In the genomic region with DNA sequence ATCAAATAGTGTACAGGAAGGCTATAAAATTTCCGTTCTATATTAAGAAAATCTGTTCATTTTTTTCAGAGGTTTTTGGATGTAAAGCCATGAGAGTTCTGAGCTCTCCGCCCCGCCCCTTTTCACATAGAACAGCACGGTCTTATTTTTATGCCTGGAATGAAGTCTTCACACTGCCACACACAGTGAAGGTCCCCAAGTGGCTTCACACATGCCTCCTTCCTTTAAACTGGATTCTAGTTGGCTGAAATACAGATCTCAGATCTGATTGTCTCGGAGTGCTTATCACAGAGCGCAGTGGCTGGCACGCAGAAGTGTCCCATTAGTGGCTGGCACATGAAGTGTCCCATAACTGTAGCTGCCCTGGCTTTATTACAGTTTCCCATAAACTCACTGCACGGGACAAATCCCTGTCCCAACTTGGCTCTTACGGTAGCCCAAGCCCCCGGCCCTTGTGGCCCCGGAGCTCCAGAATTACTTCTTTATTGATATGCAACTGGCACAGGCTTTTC, we compare ENCODE assay signal across 12 mouse cellular contexts.
DNase-seq lines count a peak whose midpoint lies in the region; ATAC-seq lines count a peak whose summit lies in the region.
"Had no signal": no experiment of that assay in that cellular context is flagged by ENCODE, and none has a peak within 500 bp of the region (broad histone marks: within the 10 kb centered on the region; RNA-seq: fewer than 3 reads in every experiment).

No protein-coding gene starts in this region.

- no peak for ATAC-seq in lung, embryonic 15.5 days (ENCODE audit: borderline replicate concordance, extremely low read depth, low FRiP score, low TSS enrichment)
- ATAC-seq in hindbrain, embryonic 13.5 days (ENCODE audit: low FRiP score) = peak; percentile 34; the same call in 1 of the 2 replicates
- ATAC-seq in neural tube, embryonic 14.5 days (ENCODE audit: low read depth) = peak; percentile 52; the same call in 1 of the 2 replicates

- WGBS in lung, embryonic 15.5 days = 41% methylated on average over 11 of the region's 11 CpGs
- 28% methylated on average over 11 of the region's 11 CpGs for WGBS in hindbrain, embryonic 13.5 days
- 23% methylated on average over 11 of the region's 11 CpGs for WGBS in neural tube, embryonic 14.5 days

- intact Hi-C loops in heart, postnatal 36 days (cut with DNase I) = loop anchor here (2.0 to 10.0 kb wide), 3 partner anchors 34 to 831 kb away; no protein-coding TSS in a partner anchor

- H3K27me3 ChIP-seq in lung, embryonic 15.5 days = no peaks in the 10 kb centered on the region
- no peaks in the 10 kb centered on the region for H3K27me3 ChIP-seq in hindbrain, embryonic 13.5 days
- no peaks in the 10 kb centered on the region for H3K27me3 ChIP-seq in neural tube, embryonic 14.5 days (ENCODE audit: control insufficient read depth, insufficient read depth, low read length)
- H3K27me3 ChIP-seq: megakaryocyte, embryonic 14.5 days had no signal

- peaks cover 26% of the 10 kb centered on the region for H3K4me1 ChIP-seq in lung, embryonic 15.5 days
- H3K4me1 ChIP-seq in hindbrain, embryonic 13.5 days (replicated peaks) = peaks cover 16% of the 10 kb centered on the region
- no peaks in the 10 kb centered on the region for H3K4me1 ChIP-seq in neural tube, embryonic 14.5 days (ENCODE audit: control insufficient read depth, insufficient read depth, low read length)
- H3K4me1 ChIP-seq: megakaryocyte, embryonic 14.5 days had no signal

- DNase-seq in heart, adult 11 months = peak; percentile 87
- DNase-seq in heart, postnatal 36 days = no peak
- no peak for DNase-seq in lung, postnatal 10 days
- DNase-seq in ovary, postnatal 10 days (ENCODE audit: low spot score) = no peak
- DNase-seq in spleen, postnatal 14 days (ENCODE audit: low spot score in 2 of 2) = no peak
- DNase-seq: embryo, embryonic 11 days; spleen, adult 18-20 months; thymus, postnatal 36 days had no signal

- peak overlapping the region; percentile 38; the same call in 1 of the 2 replicates for H3K4me2 ChIP-seq in lung, embryonic 15.5 days
- H3K4me2 ChIP-seq in hindbrain, embryonic 13.5 days = peak overlapping the region; percentile 52
- no peak overlapping the region; the same call in 1 of the 2 replicates for H3K4me2 ChIP-seq in neural tube, embryonic 14.5 days (ENCODE audit: low read depth, low read length)

- H3K36me3 ChIP-seq in lung, embryonic 15.5 days = no peaks in the 10 kb centered on the region
- H3K36me3 ChIP-seq in hindbrain, embryonic 13.5 days = no peaks in the 10 kb centered on the region
- no peaks in the 10 kb centered on the region for H3K36me3 ChIP-seq in neural tube, embryonic 14.5 days (ENCODE audit: control insufficient read depth, insufficient read depth, low read length)

- H3K9ac ChIP-seq in lung, embryonic 15.5 days = no peak overlapping the region
- H3K9ac ChIP-seq in hindbrain, embryonic 13.5 days = no peak overlapping the region
- no peak overlapping the region for H3K9ac ChIP-seq in neural tube, embryonic 14.5 days (replicated peaks; ENCODE audit: low read depth, low read length)

- no peaks in the 10 kb centered on the region for H3K9me3 ChIP-seq in lung, embryonic 15.5 days
- H3K9me3 ChIP-seq in hindbrain, embryonic 13.5 days = no peaks in the 10 kb centered on the region
- no peaks in the 10 kb centered on the region for H3K9me3 ChIP-seq in neural tube, embryonic 14.5 days (ENCODE audit: control insufficient read depth, low read length)
- H3K9me3 ChIP-seq: megakaryocyte, embryonic 14.5 days had no signal

- H3K27ac ChIP-seq in lung, embryonic 15.5 days = no peak overlapping the region
- no peak overlapping the region for H3K27ac ChIP-seq in hindbrain, embryonic 13.5 days
- no peak overlapping the region for H3K27ac ChIP-seq in neural tube, embryonic 14.5 days (ENCODE audit: low read depth, low read length)

- no peak overlapping the region for H3K4me3 ChIP-seq in lung, embryonic 15.5 days
- no peak overlapping the region for H3K4me3 ChIP-seq in hindbrain, embryonic 13.5 days
- H3K4me3 ChIP-seq in neural tube, embryonic 14.5 days (ENCODE audit: low read depth, low read length) = no peak overlapping the region
- H3K4me3 ChIP-seq: megakaryocyte, embryonic 14.5 days had no signal
